Mouse (Mus musculus) stomach, postnatal 0 days (tissue): ENCODE measurements at regions not wholly inside any gene's neighbourhood (a gene's known extent, or its start where the extent isn't known, plus 50 kb on each side); places are given as distances from the start of the nearest gene placed in this dataset.
A peak's percentile ranks its signal among the peaks of the same experiment; 100 is the strongest.

Experiments used
- ATAC-seq: fragments of 200-750 bp; cut with Nextera tagmentation; 2 replicates; pipeline ENCODE4 v1.8.0; 2017; ENCODE audit not compliant: low FRiP score, low TSS enrichment
- DNase-seq: peaks from one replicate; pipeline ENCODE4 v3.0.0-alpha.2; 2016; ENCODE audit warnings: low spot score
- H3K27ac ChIP-seq: fragments of 300-500 bp; sonication (generic); replicated peaks from 2 replicates; pipeline ENCODE4 v1.5.1; 2014; ENCODE audit warnings: mild to moderate bottlenecking, control low read depth
- H3K27me3 ChIP-seq: fragments of 300-500 bp; sonication (generic); 2 replicates; pipeline ENCODE4 v1.6.1; 2014; ENCODE audit warnings: low read length; ENCODE audit not compliant: control insufficient read depth, insufficient read depth
- H3K36me3 ChIP-seq: fragments of 300-500 bp; sonication (generic); 2 replicates; pipeline ENCODE4 v1.6.1; 2014; ENCODE audit warnings: low read length, mixed read lengths; ENCODE audit not compliant: control insufficient read depth, insufficient read depth
- H3K4me1 ChIP-seq: fragments of 300-500 bp; sonication (generic); replicated peaks from 2 replicates; pipeline ENCODE4 v1.6.1; 2014; ENCODE audit warnings: antibody characterized with exemption; ENCODE audit not compliant: control insufficient read depth, insufficient read depth
- H3K4me2 ChIP-seq: fragments of 300-500 bp; sonication (generic); replicated peaks from 2 replicates; pipeline ENCODE4 v1.6.1; 2014; ENCODE audit warnings: low read depth, mild to moderate bottlenecking, control low read depth, moderate library complexity
- H3K4me3 ChIP-seq: fragments of 300-500 bp; sonication (generic); 2 replicates; pipeline ENCODE4 v1.5.1; 2014; ENCODE audit warnings: low read depth, low read length, control low read depth
- H3K9ac ChIP-seq: fragments of 300-500 bp; sonication (generic); 2 replicates; pipeline ENCODE4 v1.6.1; 2014; ENCODE audit warnings: mild to moderate bottlenecking, low read length, control low read depth, mixed read lengths
- H3K9me3 ChIP-seq: fragments of 300-500 bp; sonication (generic); 2 replicates; pipeline ENCODE4 v1.6.1; 2016; ENCODE audit warnings: low read length; ENCODE audit not compliant: control insufficient read depth
- CTCF ChIP-seq: IDR thresholded peaks from 2 replicates; pipeline ENCODE4 v1.5.1; 2016; ENCODE audit warnings: antibody characterized with exemption, low read depth, mild to moderate bottlenecking, moderate library complexity
- EP300 ChIP-seq: optimal IDR thresholded peaks from 2 replicates; pipeline ENCODE3; 2016; ENCODE audit warnings: antibody characterized with exemption
- WGBS: fragments of 180-500 bp; shearing (Covaris S2); extraction: QIAGEN DNeasy Blood & Tissue Kit; methylation state at CpG from one replicate; pipeline ENCODE4 v1.1.7; 2014; 5-methylcytosine and 5-hydroxymethylcytosine counted together

- Histone ChIP-seq H3K4me1 (no peaks in the 10 kb centered on the region), H3K27ac (no peak overlapping the region), H3K27me3 (no peaks in the 10 kb centered on the region), H3K9ac (no peak overlapping the region), H3K4me3 (no peak overlapping the region), H3K9me3 (no peaks in the 10 kb centered on the region), H3K4me2 (no peak overlapping the region), H3K36me3 (no peaks in the 10 kb centered on the region)
- DNase-seq = no peak
- WGBS = 60% methylated on average over 3 of the region's 3 CpGs
- no peak for TF ChIP-seq EP300
- no peak for TF ChIP-seq CTCF
- ATAC-seq = no peak
Observed at GRCm38 (mm10) chr1:90360065-90360464, 156.3 kb downstream of the Ackr3 start.

- Histone ChIP-seq H3K9me3 (no peaks in the 10 kb centered on the region), H3K27ac (no peak overlapping the region), H3K36me3 (no peaks in the 10 kb centered on the region), H3K9ac (no peak overlapping the region), H3K4me2 (no peak overlapping the region), H3K4me1 (no peaks in the 10 kb centered on the region), H3K4me3 (no peak overlapping the region), H3K27me3 (no peaks in the 10 kb centered on the region)
- TF ChIP-seq EP300 (no peak), CTCF (no peak)
- ATAC-seq (no peak), DNase-seq (no peak)
- 68% methylated on average over 4 of the region's 4 CpGs for WGBS
Observed at GRCm38 (mm10) chr1:90364444-90364843, 160.7 kb downstream of the Ackr3 start.

- Histone ChIP-seq H3K9me3 (no peaks in the 10 kb centered on the region), H3K27ac (no peak overlapping the region), H3K4me2 (no peak overlapping the region), H3K4me1 (no peaks in the 10 kb centered on the region), H3K4me3 (no peak overlapping the region), H3K9ac (no peak overlapping the region), H3K27me3 (no peaks in the 10 kb centered on the region), H3K36me3 (no peaks in the 10 kb centered on the region)
- DNase-seq (no peak), ATAC-seq (no peak)
- 60% methylated on average over 10 of the region's 10 CpGs for WGBS
- TF ChIP-seq EP300 (no peak), CTCF (no peak)
Observed at GRCm38 (mm10) chr1:90368581-90368980, 164.8 kb downstream of the Ackr3 start.

- no peak overlapping the region for H3K4me3 ChIP-seq
- no peak overlapping the region for H3K4me2 ChIP-seq
- peak; percentile 18 for DNase-seq
- ATAC-seq = no peak
- no peaks in the 10 kb centered on the region for H3K4me1 ChIP-seq
- H3K9ac ChIP-seq = no peak overlapping the region
- no peaks in the 10 kb centered on the region for H3K9me3 ChIP-seq
- no peak overlapping the region for H3K27ac ChIP-seq
- 60% methylated on average over 2 of the region's 2 CpGs for WGBS
- no peaks in the 10 kb centered on the region for H3K36me3 ChIP-seq
- TF ChIP-seq EP300 (no peak), CTCF (peak; percentile 43)
- no peaks in the 10 kb centered on the region for H3K27me3 ChIP-seq
Observed at GRCm38 (mm10) chr1:90369287-90369686, 165.5 kb downstream of the Ackr3 start.

GRCm38 (mm10) chr1:90370766-90371165 lies 167.0 kb downstream of the Ackr3 start:
- TF ChIP-seq EP300 (no peak), CTCF (no peak)
- no peak overlapping the region for H3K27ac ChIP-seq
- H3K9me3 ChIP-seq = no peaks in the 10 kb centered on the region
- no peaks in the 10 kb centered on the region for H3K27me3 ChIP-seq
- WGBS = 81% methylated on average over 5 of the region's 5 CpGs
- no peak overlapping the region for H3K4me3 ChIP-seq
- H3K9ac ChIP-seq = no peak overlapping the region
- H3K4me2 ChIP-seq = no peak overlapping the region
- DNase-seq (no peak), ATAC-seq (no peak)
- no peaks in the 10 kb centered on the region for H3K4me1 ChIP-seq
- no peaks in the 10 kb centered on the region for H3K36me3 ChIP-seq

GRCm38 (mm10) chr1:90373001-90373400 lies 169.2 kb downstream of the Ackr3 start:
- no peak for TF ChIP-seq CTCF
- Histone ChIP-seq H3K4me2 (no peak overlapping the region), H3K4me1 (no peaks in the 10 kb centered on the region), H3K9me3 (no peaks in the 10 kb centered on the region), H3K27ac (no peak overlapping the region), H3K36me3 (no peaks in the 10 kb centered on the region), H3K9ac (no peak overlapping the region), H3K4me3 (no peak overlapping the region), H3K27me3 (no peaks in the 10 kb centered on the region)
- ATAC-seq (no peak), DNase-seq (no peak)
- WGBS = 86% methylated on average over 5 of the region's 5 CpGs
